Comparison of ENCODE assay signal across 14 mouse cellular contexts in the genomic region with DNA sequence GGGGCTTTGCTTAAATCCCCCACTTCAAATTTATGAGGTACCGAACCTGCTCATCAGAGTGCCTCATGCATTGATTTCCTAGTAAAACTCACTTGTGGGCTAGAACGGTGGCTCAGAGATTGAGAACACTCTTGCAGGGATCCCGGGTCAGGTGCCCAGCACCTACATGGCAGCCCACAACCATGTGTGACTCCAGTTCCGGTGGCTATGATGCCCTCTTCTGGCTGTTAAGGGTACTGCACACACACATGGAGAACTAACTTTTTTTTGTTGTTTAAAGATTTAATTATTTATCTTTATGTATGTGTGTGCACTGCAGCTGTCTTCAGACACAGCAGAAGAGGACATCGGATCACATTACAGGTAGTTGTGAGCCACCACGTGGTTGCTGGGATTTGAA. TPM values are rescaled to one million over a fixed set of nuclear protein-coding genes. Genes with fewer than 3 reads are reported as not detected.
DNase-seq lines count a peak whose midpoint lies in the region; ATAC-seq and TF ChIP-seq lines count a peak whose summit lies in the region.
"Had no signal": no experiment of that assay in that cellular context is flagged by ENCODE, and none has a peak within 500 bp of the region (broad histone marks: within the 10 kb centered on the region; RNA-seq: fewer than 3 reads in every experiment).

No protein-coding gene starts in this region.

- H3K27ac ChIP-seq in liver, adult 2 months (replicated peaks; ENCODE audit: insufficient read depth, low read depth, low read length) = no peak overlapping the region
- no peak overlapping the region for H3K27ac ChIP-seq in liver, embryonic 11.5 days (ENCODE audit: low read depth, low read length)
- H3K27ac ChIP-seq in embryonic fibroblast, embryonic 13.5 days (ENCODE audit: insufficient read depth, low read length) = no peak overlapping the region
- H3K27ac ChIP-seq: forebrain, embryonic 10.5 days; heart, embryonic 13.5 days; hindbrain, embryonic 15.5 days; midbrain, embryonic 15.5 days had no signal

- no peak for ATAC-seq in liver, embryonic 11.5 days (replicated peaks; ENCODE audit: low FRiP score)
- ATAC-seq: midbrain, embryonic 15.5 days had no signal

- WGBS in liver, adult 2 months = 96% methylated on average over 6 of the region's 6 CpGs
- WGBS in liver, embryonic 11.5 days = 86% methylated on average over 6 of the region's 6 CpGs

- no peaks in the 10 kb centered on the region for H3K4me1 ChIP-seq in liver, adult 2 months (ENCODE audit: control insufficient read depth, insufficient read depth, low read length)
- peaks cover 29% of the 10 kb centered on the region for H3K4me1 ChIP-seq in liver, embryonic 11.5 days (replicated peaks; ENCODE audit: control insufficient read depth, insufficient read depth, low read length)
- H3K4me1 ChIP-seq in E14TG2a.4 (replicated peaks; ENCODE audit: low read depth, low read length) = peaks cover 91% of the 10 kb centered on the region
- no peaks in the 10 kb centered on the region for H3K4me1 ChIP-seq in embryonic fibroblast, embryonic 13.5 days (ENCODE audit: control insufficient read depth, insufficient read depth, low read length)

- no peak for DNase-seq in liver, adult 2 months (ENCODE audit: extremely low read depth, low read depth, low spot score)
- no peak for DNase-seq in liver, embryonic 11.5 days (ENCODE audit: low spot score)
- DNase-seq in B cell, adult 2 months = peak; percentile 63 to 66
- DNase-seq in kidney, adult 11 months = no peak
- no peak for DNase-seq in right cerebral cortex, postnatal 36 days (ENCODE audit: low spot score in 2 of 2)

- peak; percentile 53 for TF ChIP-seq CTCF in liver, adult 2 months (IDR thresholded peaks at IDR 0.05; ENCODE audit: low read depth, low read length)
- TF ChIP-seq CTCF in E14TG2a.4 (conservative IDR thresholded peaks at IDR 0.05; ENCODE audit: low read length) = peak; percentile 90
- TF ChIP-seq CTCF in embryonic fibroblast, embryonic 13.5 days (IDR thresholded peaks at IDR 0.05; ENCODE audit: borderline replicate concordance, insufficient read depth, low read length) = peak; percentile 12; the same call in 1 of the 2 replicates

- H3K9me3 ChIP-seq in liver, embryonic 11.5 days (ENCODE audit: control insufficient read depth, low read length) = no peaks in the 10 kb centered on the region
- H3K9me3 ChIP-seq in E14TG2a.4 (ENCODE audit: low read length) = no peaks in the 10 kb centered on the region
- H3K9me3 ChIP-seq: heart, embryonic 13.5 days; hindbrain, embryonic 15.5 days; midbrain, embryonic 15.5 days had no signal

- H3K79me2 ChIP-seq in liver, adult 2 months (ENCODE audit: control insufficient read depth, insufficient read depth, low read length) = no peaks in the 10 kb centered on the region

- no peaks in the 10 kb centered on the region for H3K27me3 ChIP-seq in liver, adult 2 months (ENCODE audit: control insufficient read depth, insufficient read depth, low read length)
- H3K27me3 ChIP-seq in liver, embryonic 11.5 days (replicated peaks; ENCODE audit: control insufficient read depth, insufficient read depth, low read length) = no peaks in the 10 kb centered on the region
- peaks cover 14% of the 10 kb centered on the region; the same call in 1 of the 2 replicates for H3K27me3 ChIP-seq in E14TG2a.4 (ENCODE audit: insufficient read depth, low read length)
- H3K27me3 ChIP-seq: heart, embryonic 13.5 days; midbrain, embryonic 15.5 days had no signal

- no peak overlapping the region for H3K9ac ChIP-seq in liver, adult 2 months (ENCODE audit: low read depth, low read length)
- no peak overlapping the region for H3K9ac ChIP-seq in liver, embryonic 11.5 days (ENCODE audit: low read depth, low read length)
- H3K9ac ChIP-seq: heart, embryonic 13.5 days; hindbrain, embryonic 15.5 days; midbrain, embryonic 15.5 days had no signal

- no peak overlapping the region for H3K4me2 ChIP-seq in liver, embryonic 11.5 days
- H3K4me2 ChIP-seq: heart, embryonic 13.5 days; hindbrain, embryonic 15.5 days; midbrain, embryonic 15.5 days had no signal

- no peak for TF ChIP-seq POLR2A in liver, adult 2 months (IDR thresholded peaks at IDR 0.05; ENCODE audit: extremely low read depth, insufficient read depth, low read length)
- TF ChIP-seq POLR2A in embryonic fibroblast, embryonic 13.5 days (IDR thresholded peaks at IDR 0.05; ENCODE audit: low read depth, low read length) = no peak

- no peak overlapping the region for H3K4me3 ChIP-seq in liver, adult 2 months (ENCODE audit: insufficient read depth, low read depth, low read length)
- no peak overlapping the region for H3K4me3 ChIP-seq in liver, embryonic 11.5 days (ENCODE audit: low read depth, low read length)
- H3K4me3 ChIP-seq in E14TG2a.4 (replicated peaks; ENCODE audit: low read length) = no peak overlapping the region
- no peak overlapping the region for H3K4me3 ChIP-seq in embryonic fibroblast, embryonic 13.5 days (ENCODE audit: insufficient read depth, low read length)
- H3K4me3 ChIP-seq: forebrain, embryonic 10.5 days; heart, embryonic 13.5 days; hindbrain, embryonic 15.5 days; midbrain, embryonic 15.5 days had no signal

- peaks cover 9% of the 10 kb centered on the region for H3K36me3 ChIP-seq in liver, adult 2 months (ENCODE audit: control insufficient read depth, insufficient read depth, low read length)
- peaks cover 21% of the 10 kb centered on the region; the same call in 1 of the 2 replicates for H3K36me3 ChIP-seq in liver, embryonic 11.5 days (ENCODE audit: control insufficient read depth, insufficient read depth, low read length)
- peaks cover 74% of the 10 kb centered on the region for H3K36me3 ChIP-seq in E14TG2a.4 (ENCODE audit: insufficient read depth, low read length)

RNA-seq across cellular contexts. Expression of a gene that starts 2.6 kb away (rescaled TPM):
- 13.9 and 23.4 TPM in 2 replicates for total RNA-seq in liver, adult 2 months (2014; rRNA removed)
- 24.4 and 34.2 TPM in 2 replicates for polyA plus RNA-seq in liver, adult 2 months (2012; rRNA removed)
- 201 and 215 TPM in 2 replicates for polyA plus RNA-seq in liver, embryonic 11.5 days (2014; fragmentation: Nextera tagmentation; extraction: Ambion mirVana)
- 133 and 158 TPM in 2 replicates for polyA plus RNA-seq in embryonic fibroblast, embryonic 13.5 days (2011; ENCODE audit: insufficient read length, low read depth, missing spikeins)

RNA-seq across cellular contexts. Expression of a gene that starts 7.8 kb away (rescaled TPM):
- 15.3 and 20.9 TPM in 2 replicates for total RNA-seq in liver, adult 2 months (2014; rRNA removed)
- polyA plus RNA-seq in liver, adult 2 months (2012; rRNA removed) = 68.7 and 71.4 TPM in 2 replicates
- polyA plus RNA-seq in liver, embryonic 11.5 days (2014; fragmentation: Nextera tagmentation; extraction: Ambion mirVana) = 36.5 and 40.6 TPM in 2 replicates
- polyA plus RNA-seq in embryonic fibroblast, embryonic 13.5 days (2011; ENCODE audit: insufficient read length, low read depth, missing spikeins) = 18.1 and 22.0 TPM in 2 replicates

RNA-seq across cellular contexts. Expression of a gene that starts 13.6 kb away (rescaled TPM):
- total RNA-seq in liver, adult 2 months (2014; rRNA removed) = not detected in 2 replicates
- not detected in 2 replicates for polyA plus RNA-seq in liver, adult 2 months (2012; rRNA removed)
- polyA plus RNA-seq in liver, embryonic 11.5 days (2014; fragmentation: Nextera tagmentation; extraction: Ambion mirVana) = not detected in 2 replicates
- not detected in 2 replicates for polyA plus RNA-seq in embryonic fibroblast, embryonic 13.5 days (2011; ENCODE audit: insufficient read length, low read depth, missing spikeins)
- total RNA-seq: gastrocnemius, adult 8-10 months; left cerebral cortex, postnatal 25 days had no signal
- polyA plus RNA-seq: heart, embryonic 13.5 days; hindbrain, embryonic 15.5 days; lung, embryonic 16.5 days; midbrain, embryonic 15.5 days had no signal

RNA-seq across cellular contexts. Expression of a gene that starts 25.2 kb away (rescaled TPM):
- not detected in 2 replicates for total RNA-seq in liver, adult 2 months (2014; rRNA removed)
- polyA plus RNA-seq in liver, adult 2 months (2012; rRNA removed) = 0.44 and 0.46 TPM in 2 replicates
- polyA plus RNA-seq in liver, embryonic 11.5 days (2014; fragmentation: Nextera tagmentation; extraction: Ambion mirVana) = 0.23 and 0.29 TPM in 2 replicates
- polyA plus RNA-seq in embryonic fibroblast, embryonic 13.5 days (2011; ENCODE audit: insufficient read length, low read depth, missing spikeins) = not detected in 2 replicates
- polyA plus RNA-seq: hindbrain, embryonic 15.5 days; midbrain, embryonic 15.5 days had no signal

RNA-seq across cellular contexts. Expression of a gene that starts 40.5 kb away (rescaled TPM):
- total RNA-seq in liver, adult 2 months (2014; rRNA removed) = 5.3 and 6.8 TPM in 2 replicates
- polyA plus RNA-seq in liver, adult 2 months (2012; rRNA removed) = 22.8 and 24.2 TPM in 2 replicates
- polyA plus RNA-seq in liver, embryonic 11.5 days (2014; fragmentation: Nextera tagmentation; extraction: Ambion mirVana) = 24.7 and 26.8 TPM in 2 replicates
- polyA plus RNA-seq in embryonic fibroblast, embryonic 13.5 days (2011; ENCODE audit: insufficient read length, low read depth, missing spikeins) = 38.9 and 39.0 TPM in 2 replicates

Comparison
In these comparisons a context has a peak if more than half of its experiments do, and no peak if none do; other contexts are left out.
1. DNase-seq: peak in B cell, adult 2 months (2 of 2); none in liver, adult 2 months (single experiment), liver, embryonic 11.5 days (single experiment), kidney, adult 11 months (single experiment) and right cerebral cortex, postnatal 36 days (0 of 2).
2. CTCF ChIP-seq: peak in every context shown above with its lines; median percentile 90 in E14TG2a.4; 53 in liver, adult 2 months; 12 in embryonic fibroblast, embryonic 13.5 days.